Mouse (Mus musculus) brain, embryonic 14.5 days (tissue): ENCODE results near the gene Slc10a7.

Experiments used
- CTCF ChIP-seq: fragments of 200-500 bp; IDR thresholded peaks from 2 replicates; pipeline ENCODE4 v1.5.1; 2012; ENCODE audit warnings: inconsistent platforms, mild to moderate bottlenecking, moderate library complexity, borderline replicate concordance; ENCODE audit not compliant: insufficient read depth, insufficient read length; ENCODE audit errors: extremely low read depth
- POLR2A ChIP-seq: fragments of 200-500 bp; IDR thresholded peaks from 2 replicates; pipeline ENCODE4 v1.6.1; 2012; ENCODE audit warnings: mild to moderate bottlenecking, inconsistent platforms, borderline replicate concordance; ENCODE audit not compliant: poor library complexity, insufficient read depth, insufficient read length, severe bottlenecking; ENCODE audit errors: extremely low read depth

GRCm38 (mm10) chr8:78716546-78716945 lies 207.4 kb downstream of the Slc10a7 start:
- no peak for TF ChIP-seq CTCF
- TF ChIP-seq POLR2A, result no peak
